Mouse (Mus musculus): Measurements from ENCODE around the gene Cbr3.
A peak's percentile ranks its signal among the peaks of the same experiment; 100 is the strongest.

Gene Cbr3

GRCm38 (mm10) chr16:93714426-93714825 lies 31.4 kb downstream of the Cbr3 start:
- Histone ChIP-seq H3K4me1 (replicated peaks; ENCODE audit: low read depth, low read length) (peaks cover 60% of the 10 kb centered on the region), H3K9me3 (ENCODE audit: low read length) (no peaks in the 10 kb centered on the region), H3K4me3 (replicated peaks; ENCODE audit: low read length) (peak overlapping the region; percentile 42; the same call in 1 of the 2 replicates), H3K36me3 (ENCODE audit: insufficient read depth, low read length) (peaks cover 17% of the 10 kb centered on the region), H3K27me3 (ENCODE audit: insufficient read depth, low read length) (peaks cover 11% of the 10 kb centered on the region)
- TF ChIP-seq POU5F1 (IDR thresholded peaks at IDR 0.05; ENCODE audit: borderline replicate concordance, low read length) (no peak), CTCF (conservative IDR thresholded peaks at IDR 0.05; ENCODE audit: low read length) (no peak), NANOG (IDR thresholded peaks at IDR 0.05; ENCODE audit: borderline replicate concordance, low read length) (no peak)

- Histone ChIP-seq H3K36me3 (ENCODE audit: insufficient read depth, low read length) (peaks cover 17% of the 10 kb centered on the region), H3K4me1 (replicated peaks; ENCODE audit: low read depth, low read length) (peaks cover 60% of the 10 kb centered on the region), H3K4me3 (replicated peaks; ENCODE audit: low read length) (no peak overlapping the region), H3K27me3 (ENCODE audit: insufficient read depth, low read length) (peaks cover 11% of the 10 kb centered on the region), H3K9me3 (ENCODE audit: low read length) (no peaks in the 10 kb centered on the region)
- no peak for TF ChIP-seq POU5F1 (IDR thresholded peaks at IDR 0.05; ENCODE audit: borderline replicate concordance, low read length)
Measured at GRCm38 (mm10) chr16:93715826-93716225, 32.8 kb downstream of the Cbr3 start.

- TF ChIP-seq CTCF (conservative IDR thresholded peaks at IDR 0.05; ENCODE audit: low read length) (no peak), POU5F1 (IDR thresholded peaks at IDR 0.05; ENCODE audit: borderline replicate concordance, low read length) (no peak), NANOG (IDR thresholded peaks at IDR 0.05; ENCODE audit: borderline replicate concordance, low read length) (no peak; the same call in 1 of the 2 replicates)
- peaks cover 63% of the 10 kb centered on the region for H3K4me1 ChIP-seq (replicated peaks; ENCODE audit: low read depth, low read length)
- no peaks in the 10 kb centered on the region for H3K9me3 ChIP-seq (ENCODE audit: low read length)
- H3K27me3 ChIP-seq (ENCODE audit: insufficient read depth, low read length): peaks cover 9% of the 10 kb centered on the region
- H3K4me3 ChIP-seq (replicated peaks; ENCODE audit: low read length): peak overlapping the region; percentile 20
- H3K36me3 ChIP-seq (ENCODE audit: insufficient read depth, low read length): peaks cover 17% of the 10 kb centered on the region
Measured at GRCm38 (mm10) chr16:93717299-93717703, 34.3 kb downstream of the Cbr3 start.

GRCm38 (mm10) chr16:93721771-93722170 lies 38.8 kb downstream of the Cbr3 start:
- Histone ChIP-seq H3K4me1 (replicated peaks; ENCODE audit: low read depth, low read length) (peaks cover 31% of the 10 kb centered on the region), H3K9me3 (ENCODE audit: low read length) (no peaks in the 10 kb centered on the region), H3K27me3 (ENCODE audit: insufficient read depth, low read length) (no peaks in the 10 kb centered on the region), H3K36me3 (ENCODE audit: insufficient read depth, low read length) (peaks cover 21% of the 10 kb centered on the region), H3K4me3 (replicated peaks; ENCODE audit: low read length) (no peak overlapping the region)
- TF ChIP-seq POU5F1 (IDR thresholded peaks at IDR 0.05; ENCODE audit: borderline replicate concordance, low read length) (no peak), CTCF (conservative IDR thresholded peaks at IDR 0.05; ENCODE audit: low read length) (no peak), NANOG (IDR thresholded peaks at IDR 0.05; ENCODE audit: borderline replicate concordance, low read length) (no peak)

- no peaks in the 10 kb centered on the region for H3K9me3 ChIP-seq (ENCODE audit: low read length)
- H3K4me3 ChIP-seq (replicated peaks; ENCODE audit: low read length): no peak overlapping the region
- no peak for TF ChIP-seq NANOG (IDR thresholded peaks at IDR 0.05; ENCODE audit: borderline replicate concordance, low read length)
- TF ChIP-seq POU5F1 (IDR thresholded peaks at IDR 0.05; ENCODE audit: borderline replicate concordance, low read length): no peak
- TF ChIP-seq CTCF (conservative IDR thresholded peaks at IDR 0.05; ENCODE audit: low read length): no peak
- no peaks in the 10 kb centered on the region for H3K27me3 ChIP-seq (ENCODE audit: insufficient read depth, low read length)
- H3K4me1 ChIP-seq (replicated peaks; ENCODE audit: low read depth, low read length): peaks cover 24% of the 10 kb centered on the region
- peaks cover 17% of the 10 kb centered on the region for H3K36me3 ChIP-seq (ENCODE audit: insufficient read depth, low read length)
Measured at GRCm38 (mm10) chr16:93722476-93722875, 39.5 kb downstream of the Cbr3 start.

- H3K27me3 ChIP-seq (ENCODE audit: insufficient read depth, low read length): no peaks in the 10 kb centered on the region
- peaks cover 22% of the 10 kb centered on the region for H3K4me1 ChIP-seq (replicated peaks; ENCODE audit: low read depth, low read length)
- no peak for TF ChIP-seq POU5F1 (IDR thresholded peaks at IDR 0.05; ENCODE audit: borderline replicate concordance, low read length)
- no peaks in the 10 kb centered on the region for H3K9me3 ChIP-seq (ENCODE audit: low read length)
- peaks cover 30% of the 10 kb centered on the region for H3K36me3 ChIP-seq (ENCODE audit: insufficient read depth, low read length)
- no peak overlapping the region for H3K4me3 ChIP-seq (replicated peaks; ENCODE audit: low read length)
Measured at GRCm38 (mm10) chr16:93725417-93726144, 42.6 kb downstream of the Cbr3 start.

GRCm38 (mm10) chr16:93726186-93726585 lies 43.2 kb downstream of the Cbr3 start:
- no peaks in the 10 kb centered on the region for H3K27me3 ChIP-seq (ENCODE audit: insufficient read depth, low read length)
- no peak overlapping the region for H3K4me3 ChIP-seq (replicated peaks; ENCODE audit: low read length)
- peaks cover 23% of the 10 kb centered on the region for H3K4me1 ChIP-seq (replicated peaks; ENCODE audit: low read depth, low read length)
- no peak for TF ChIP-seq CTCF (conservative IDR thresholded peaks at IDR 0.05; ENCODE audit: low read length)
- TF ChIP-seq NANOG (IDR thresholded peaks at IDR 0.05; ENCODE audit: borderline replicate concordance, low read length): no peak
- no peak for TF ChIP-seq POU5F1 (IDR thresholded peaks at IDR 0.05; ENCODE audit: borderline replicate concordance, low read length)
- no peaks in the 10 kb centered on the region for H3K9me3 ChIP-seq (ENCODE audit: low read length)
- peaks cover 31% of the 10 kb centered on the region for H3K36me3 ChIP-seq (ENCODE audit: insufficient read depth, low read length)

GRCm38 (mm10) chr16:93728676-93729075 lies 45.7 kb downstream of the Cbr3 start:
- Histone ChIP-seq H3K27me3 (ENCODE audit: insufficient read depth, low read length) (no peaks in the 10 kb centered on the region), H3K4me3 (replicated peaks; ENCODE audit: low read length) (no peak overlapping the region), H3K36me3 (ENCODE audit: insufficient read depth, low read length) (peaks cover 34% of the 10 kb centered on the region), H3K4me1 (replicated peaks; ENCODE audit: low read depth, low read length) (peaks cover 19% of the 10 kb centered on the region), H3K9me3 (ENCODE audit: low read length) (no peaks in the 10 kb centered on the region)
- TF ChIP-seq POU5F1 (IDR thresholded peaks at IDR 0.05; ENCODE audit: borderline replicate concordance, low read length) (no peak), CTCF (conservative IDR thresholded peaks at IDR 0.05; ENCODE audit: low read length) (no peak), NANOG (IDR thresholded peaks at IDR 0.05; ENCODE audit: borderline replicate concordance, low read length) (no peak)

Data from E14TG2a.4 (cell line).